Mouse (Mus musculus) testis, adult 2 months (tissue): ENCODE measurements around the gene Sgsm3.

Experiments
- CTCF ChIP-seq: fragments of 200-500 bp; IDR thresholded peaks from 2 replicates; pipeline ENCODE4 v1.5.1; 2012; ENCODE audit warnings: low read depth, mild to moderate bottlenecking, inconsistent platforms, low read length, moderate library complexity; ENCODE audit not compliant: control insufficient read depth, insufficient read depth, insufficient replicate concordance
- POLR2A ChIP-seq: fragments of 200-500 bp; IDR thresholded peaks from 2 replicates; pipeline ENCODE4 v1.6.1; 2012; ENCODE audit warnings: low read depth, mild to moderate bottlenecking, inconsistent platforms, low read length, moderate library complexity; ENCODE audit not compliant: control insufficient read depth

GRCm38 (mm10) chr15:81060975-81061374 is 83.4 kb downstream of the Sgsm3 start:
- no peak for TF ChIP-seq CTCF
- no peak for TF ChIP-seq POLR2A
